Mouse (Mus musculus) lung, embryonic 16.5 days (tissue): ENCODE measurements at regions not wholly inside any gene's neighbourhood (a gene's known extent, or its start where the extent isn't known, plus 50 kb on each side); places are given as distances from the start of the nearest gene placed in this dataset.
A peak's percentile ranks its signal among the peaks of the same experiment; 100 is the strongest.
"Not testable (repeated sequence)": the region's sequence is repeated elsewhere in the genome, so short reads cannot be mapped to it uniquely, and the experiment has no call there.

Source experiments
- ATAC-seq: fragments of 200-750 bp; cut with Nextera tagmentation; 2 replicates; pipeline ENCODE4 v1.8.0; 2017; ENCODE audit warnings: low read depth, mild to moderate bottlenecking, moderate library complexity
- H3K27ac ChIP-seq: fragments of 300-500 bp; sonication (generic); 2 replicates; pipeline ENCODE4 v1.5.1; 2014; ENCODE audit warnings: mild to moderate bottlenecking, control low read depth, low read length
- H3K27me3 ChIP-seq: fragments of 300-500 bp; sonication (generic); 2 replicates; pipeline ENCODE4 v1.6.1; 2014; ENCODE audit warnings: low read depth, low read length, mixed read lengths; ENCODE audit not compliant: control insufficient read depth, insufficient read depth
- H3K36me3 ChIP-seq: fragments of 300-500 bp; sonication (generic); 2 replicates; pipeline ENCODE4 v1.6.1; 2014; ENCODE audit warnings: low read length; ENCODE audit not compliant: control insufficient read depth, insufficient read depth
- H3K4me1 ChIP-seq: fragments of 300-500 bp; sonication (generic); replicated peaks from 2 replicates; pipeline ENCODE4 v1.6.1; 2014; ENCODE audit warnings: low read length, mixed read lengths; ENCODE audit not compliant: control insufficient read depth, insufficient read depth
- H3K4me2 ChIP-seq: fragments of 300-500 bp; sonication (generic); 2 replicates; pipeline ENCODE4 v1.6.1; 2014; ENCODE audit warnings: low read depth, low read length, control low read depth
- H3K4me3 ChIP-seq: fragments of 300-500 bp; sonication (generic); 2 replicates; pipeline ENCODE4 v1.5.1; 2014; ENCODE audit warnings: mild to moderate bottlenecking, low read length, control low read depth
- H3K9ac ChIP-seq: fragments of 300-500 bp; sonication (generic); 2 replicates; pipeline ENCODE4 v1.6.1; 2014; ENCODE audit warnings: low read length, control low read depth
- H3K9me3 ChIP-seq: fragments of 300-500 bp; sonication (generic); 2 replicates; pipeline ENCODE4 v1.6.1; 2016; ENCODE audit warnings: low read length; ENCODE audit not compliant: control insufficient read depth
- WGBS: fragments of 180-500 bp; shearing (Covaris S2); extraction: QIAGEN DNeasy Blood & Tissue Kit; methylation state at CpG from one replicate; pipeline ENCODE4 v1.1.7; 2014; 5-methylcytosine and 5-hydroxymethylcytosine counted together

GRCm38 (mm10) chr14:89642836-89643235, 1171.6 kb upstream of the Pcdh20 start:
- Histone ChIP-seq H3K27me3 (no peaks in the 10 kb centered on the region), H3K4me3 (no peak overlapping the region), H3K4me1 (no peaks in the 10 kb centered on the region), H3K27ac (no peak overlapping the region), H3K4me2 (no peak overlapping the region), H3K9me3 (no peaks in the 10 kb centered on the region), H3K9ac (no peak overlapping the region), H3K36me3 (no peaks in the 10 kb centered on the region)
- 40% methylated on average over 6 of the region's 6 CpGs for WGBS
- ATAC-seq = peak; percentile 82

GRCm38 (mm10) chr14:89639322-89639721, 1168.1 kb upstream of the Pcdh20 start:
- H3K27me3 ChIP-seq = no peaks in the 10 kb centered on the region
- 68% methylated on average over 6 of the region's 6 CpGs for WGBS
- no peak for ATAC-seq
- no peaks in the 10 kb centered on the region for H3K9me3 ChIP-seq
- H3K9ac ChIP-seq = no peak overlapping the region
- H3K4me1 ChIP-seq = no peaks in the 10 kb centered on the region
- H3K4me3 ChIP-seq = no peak overlapping the region
- no peak overlapping the region for H3K27ac ChIP-seq
- no peak overlapping the region for H3K4me2 ChIP-seq
- no peaks in the 10 kb centered on the region for H3K36me3 ChIP-seq

GRCm38 (mm10) chr14:89636689-89637088, 1165.5 kb upstream of the Pcdh20 start:
- 53% methylated on average over 2 of the region's 2 CpGs for WGBS
- Histone ChIP-seq H3K27ac (no peak overlapping the region), H3K9ac (no peak overlapping the region), H3K36me3 (no peaks in the 10 kb centered on the region), H3K4me2 (no peak overlapping the region), H3K9me3 (no peaks in the 10 kb centered on the region), H3K4me3 (no peak overlapping the region), H3K27me3 (no peaks in the 10 kb centered on the region), H3K4me1 (no peaks in the 10 kb centered on the region)
- ATAC-seq = no peak

GRCm38 (mm10) chr14:89634559-89635124, 1163.4 kb upstream of the Pcdh20 start:
- WGBS = 26% methylated on average over 1 of the region's 1 CpGs
- no peak overlapping the region for H3K27ac ChIP-seq
- no peak overlapping the region for H3K4me2 ChIP-seq
- no peaks in the 10 kb centered on the region for H3K27me3 ChIP-seq
- H3K4me3 ChIP-seq = no peak overlapping the region
- H3K4me1 ChIP-seq = no peaks in the 10 kb centered on the region
- no peak overlapping the region for H3K9ac ChIP-seq
- no peak for ATAC-seq
- H3K36me3 ChIP-seq = no peaks in the 10 kb centered on the region
- no peaks in the 10 kb centered on the region for H3K9me3 ChIP-seq

- Histone ChIP-seq H3K4me2 (no peak overlapping the region), H3K4me1 (no peaks in the 10 kb centered on the region), H3K36me3 (no peaks in the 10 kb centered on the region), H3K4me3 (no peak overlapping the region), H3K27ac (no peak overlapping the region), H3K9ac (no peak overlapping the region), H3K9me3 (no peaks in the 10 kb centered on the region), H3K27me3 (no peaks in the 10 kb centered on the region)
- WGBS = 79% methylated on average over 1 of the region's 1 CpGs
- ATAC-seq = no peak
Observed at GRCm38 (mm10) chr14:89633654-89634053, 1162.5 kb upstream of the Pcdh20 start.

GRCm38 (mm10) chr14:89610670-89611069, 1139.5 kb upstream of the Pcdh20 start:
- Histone ChIP-seq H3K4me2 (no peak overlapping the region), H3K9me3 (no peaks in the 10 kb centered on the region), H3K4me3 (no peak overlapping the region), H3K27ac (no peak overlapping the region), H3K27me3 (no peaks in the 10 kb centered on the region), H3K9ac (no peak overlapping the region), H3K36me3 (no peaks in the 10 kb centered on the region), H3K4me1 (0 out of 2 replicates have a peak, but pooled peaks cover 2% of the 10 kb centered on the region)
- 52% methylated on average over 2 of the region's 2 CpGs for WGBS
- 0 out of 2 replicates have a peak, but pooled peaks have one; percentile 20 for ATAC-seq

- 42% methylated on average over 10 of the region's 10 CpGs for whole genome bisulfite sequencing
- H3K9me3 ChIP-seq, H3K4me1 ChIP-seq, H3K4me3 ChIP-seq, H3K4me2 ChIP-seq, H3K27me3 ChIP-seq, H3K9ac ChIP-seq, H3K36me3 ChIP-seq: not testable (repeated sequence)
- peak; percentile 74 for ATAC-seq
- peak overlapping the region; percentile 75 for H3K27ac ChIP-seq
Observed at GRCm38 (mm10) chr14:89609666-89610448, 1138.7 kb upstream of the Pcdh20 start.

GRCm38 (mm10) chr14:89607550-89607949, 1136.4 kb upstream of the Pcdh20 start:
- WGBS = 79% methylated on average over 1 of the region's 1 CpGs
- no peaks in the 10 kb centered on the region for H3K27me3 ChIP-seq
- ATAC-seq = no peak
- no peak overlapping the region for H3K27ac ChIP-seq
- no peak overlapping the region for H3K4me3 ChIP-seq
- no peak overlapping the region for H3K9ac ChIP-seq
- no peaks in the 10 kb centered on the region for H3K36me3 ChIP-seq
- no peaks in the 10 kb centered on the region for H3K9me3 ChIP-seq
- H3K4me2 ChIP-seq = no peak overlapping the region
- 0 out of 2 replicates have a peak, but pooled peaks cover 2% of the 10 kb centered on the region for H3K4me1 ChIP-seq

GRCm38 (mm10) chr14:89597812-89598211, 1126.6 kb upstream of the Pcdh20 start:
- no peak for ATAC-seq
- no peaks in the 10 kb centered on the region for H3K9me3 ChIP-seq
- H3K9ac ChIP-seq = no peak overlapping the region
- no peaks in the 10 kb centered on the region for H3K4me1 ChIP-seq
- no peak overlapping the region for H3K4me3 ChIP-seq
- 51% methylated on average over 1 of the region's 1 CpGs for WGBS
- no peaks in the 10 kb centered on the region for H3K36me3 ChIP-seq
- H3K27me3 ChIP-seq = no peaks in the 10 kb centered on the region
- H3K4me2 ChIP-seq = no peak overlapping the region
- no peak overlapping the region for H3K27ac ChIP-seq
